Mouse (Mus musculus) hindbrain, embryonic 15.5 days (tissue): Measurements from ENCODE around the gene Trip11. TPM values are rescaled to one million over a fixed set of nuclear protein-coding genes. Genes with fewer than 3 reads are reported as not detected.

ENCODE experiments used
- ATAC-seq: fragments of 200-750 bp; cut with Nextera tagmentation; 2 replicates; pipeline ENCODE4 v1.8.0; 2017; ENCODE audit warnings: low read depth, moderate number of reproducible peaks, moderate TSS enrichment; ENCODE audit not compliant: low FRiP score
- H3K27ac ChIP-seq: fragments of 300-500 bp; sonication (generic); replicated peaks from 2 replicates; pipeline ENCODE4 v1.5.1; 2015; ENCODE audit warnings: mild to moderate bottlenecking, inconsistent platforms
- H3K27me3 ChIP-seq: fragments of 300-500 bp; sonication (generic); 2 replicates; pipeline ENCODE4 v1.6.1; 2015; ENCODE audit warnings: control low read depth, inconsistent platforms
- H3K36me3 ChIP-seq: fragments of 300-500 bp; sonication (generic); 2 replicates; pipeline ENCODE4 v1.6.1; 2015; ENCODE audit warnings: control low read depth, inconsistent platforms
- H3K4me1 ChIP-seq: fragments of 300-500 bp; sonication (generic); replicated peaks from 2 replicates; pipeline ENCODE4 v1.6.1; 2015; ENCODE audit warnings: control low read depth, inconsistent platforms
- H3K4me2 ChIP-seq: fragments of 300-500 bp; sonication (generic); 2 replicates; pipeline ENCODE4 v1.6.1; 2015; ENCODE audit warnings: moderate library complexity, mild to moderate bottlenecking, inconsistent platforms
- H3K4me3 ChIP-seq: fragments of 300-500 bp; sonication (generic); 2 replicates; pipeline ENCODE4 v1.5.1; 2015; ENCODE audit warnings: mild to moderate bottlenecking, inconsistent platforms
- H3K9ac ChIP-seq: fragments of 300-500 bp; sonication (generic); 2 replicates; pipeline ENCODE4 v1.6.1; 2015; ENCODE audit warnings: inconsistent platforms
- H3K9me3 ChIP-seq: fragments of 300-500 bp; sonication (generic); 2 replicates; pipeline ENCODE4 v1.6.1; 2016; ENCODE audit warnings: control low read depth, inconsistent platforms
- WGBS: fragments of 180-500 bp; shearing (Covaris S2); methylation state at CpG from one replicate; pipeline ENCODE4 v1.1.7; 2015; 5-methylcytosine and 5-hydroxymethylcytosine counted together
- polyA plus RNA-seq: library from polyadenylated mRNA; unstranded; fragments of >200 nt; fragmentation: Nextera tagmentation; extraction: Ambion mirVana; gene quantifications from 2 replicates; pipeline ENCODE4 v1.2.1, GENCODE M21; 2015

The Trip11 gene
- polyA plus RNA-seq, 1 experiment from 2014 or later, result 20.9 TPM

DNA sequence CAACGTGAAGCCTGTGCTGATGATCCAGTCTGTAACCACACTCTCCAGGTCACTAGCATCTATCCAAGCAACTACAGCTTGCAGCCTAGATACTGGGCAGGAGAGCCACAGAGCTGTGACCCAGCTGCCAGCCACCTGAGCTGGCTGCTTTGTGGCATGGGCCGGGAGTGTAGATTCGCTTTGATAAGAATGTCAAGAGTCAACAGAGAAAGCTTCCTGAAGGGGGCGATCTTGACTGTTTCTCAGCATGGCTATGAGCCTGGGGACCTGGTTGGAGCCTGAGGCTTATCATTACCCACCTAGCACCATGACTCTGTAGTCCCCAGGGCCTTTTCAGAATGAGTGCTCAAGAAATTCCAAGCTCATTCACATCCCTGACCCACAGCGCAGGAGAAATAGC lies 96.3 kb downstream of the Trip11 start:
- no peak overlapping the region for H3K4me2 ChIP-seq
- no peaks in the 10 kb centered on the region for H3K9me3 ChIP-seq
- no peak for ATAC-seq
- H3K4me1 ChIP-seq, result peaks cover 13% of the 10 kb centered on the region
- H3K4me3 ChIP-seq, result no peak overlapping the region
- no peaks in the 10 kb centered on the region for H3K36me3 ChIP-seq
- peaks cover 9% of the 10 kb centered on the region for H3K27me3 ChIP-seq
- 47% methylated on average over 5 of the region's 5 CpGs for WGBS
- no peak overlapping the region for H3K9ac ChIP-seq
- H3K27ac ChIP-seq, result no peak overlapping the region

DNA sequence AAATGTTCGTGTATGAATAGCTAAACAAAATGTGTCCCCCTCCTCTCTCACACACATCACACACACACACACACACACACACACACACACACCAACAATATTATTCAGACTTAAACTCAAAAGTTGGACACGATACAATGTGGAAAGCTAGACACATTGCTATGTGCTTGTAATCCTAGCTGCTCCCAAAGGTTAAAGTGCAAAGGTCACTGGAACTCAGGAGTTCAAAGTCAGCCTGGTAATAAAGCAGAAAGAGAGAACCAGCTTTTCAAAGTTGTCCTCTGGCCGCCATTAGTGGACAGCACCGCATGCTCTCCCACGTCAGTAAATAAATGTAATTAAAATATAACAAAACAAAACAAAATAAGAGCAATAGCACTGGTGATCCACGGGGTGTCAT lies 97.3 kb downstream of the Trip11 start:
- no peak overlapping the region for H3K4me3 ChIP-seq

DNA sequence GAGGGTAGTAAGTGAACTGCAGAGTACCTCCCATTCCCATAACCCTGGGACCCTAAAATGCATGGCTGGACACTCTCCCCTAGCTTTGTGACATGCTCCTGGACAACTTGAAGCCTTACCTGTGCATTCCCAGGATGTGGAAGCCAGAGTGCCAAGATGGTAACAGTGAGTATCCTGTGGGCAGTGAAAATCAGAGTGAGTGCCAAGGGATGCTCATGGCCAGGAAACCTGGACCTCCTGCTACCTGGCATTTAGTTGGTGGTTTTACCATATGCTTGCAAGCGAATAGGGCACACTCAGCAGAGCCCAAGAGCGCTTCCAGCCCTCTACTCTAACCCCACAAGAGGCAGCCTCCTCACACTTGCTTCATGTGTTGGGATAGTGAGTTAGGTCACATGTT lies 98.6 kb downstream of the Trip11 start:
- no peak overlapping the region for H3K4me2 ChIP-seq
- H3K27me3 ChIP-seq, result peaks cover 1% of the 10 kb centered on the region; the same call in 1 of the 2 replicates
- H3K4me1 ChIP-seq, result peaks cover 10% of the 10 kb centered on the region
- no peak overlapping the region for H3K27ac ChIP-seq
- H3K9me3 ChIP-seq, result no peaks in the 10 kb centered on the region
- 93% methylated on average over 2 of the region's 2 CpGs for WGBS
- H3K36me3 ChIP-seq, result no peaks in the 10 kb centered on the region
- H3K9ac ChIP-seq, result no peak overlapping the region
- H3K4me3 ChIP-seq, result no peak overlapping the region
- no peak for ATAC-seq

More for the DNA sequence above, 97.3 kb downstream of the Trip11 start:
- ATAC-seq, result no peak
- 93% methylated on average over 6 of the region's 6 CpGs for WGBS
- peaks cover 7% of the 10 kb centered on the region for H3K27me3 ChIP-seq
- no peak overlapping the region for H3K4me2 ChIP-seq
- H3K36me3 ChIP-seq, result no peaks in the 10 kb centered on the region
- H3K9me3 ChIP-seq, result no peaks in the 10 kb centered on the region
- H3K27ac ChIP-seq, result no peak overlapping the region
- no peak overlapping the region for H3K9ac ChIP-seq
- peaks cover 13% of the 10 kb centered on the region for H3K4me1 ChIP-seq

DNA sequence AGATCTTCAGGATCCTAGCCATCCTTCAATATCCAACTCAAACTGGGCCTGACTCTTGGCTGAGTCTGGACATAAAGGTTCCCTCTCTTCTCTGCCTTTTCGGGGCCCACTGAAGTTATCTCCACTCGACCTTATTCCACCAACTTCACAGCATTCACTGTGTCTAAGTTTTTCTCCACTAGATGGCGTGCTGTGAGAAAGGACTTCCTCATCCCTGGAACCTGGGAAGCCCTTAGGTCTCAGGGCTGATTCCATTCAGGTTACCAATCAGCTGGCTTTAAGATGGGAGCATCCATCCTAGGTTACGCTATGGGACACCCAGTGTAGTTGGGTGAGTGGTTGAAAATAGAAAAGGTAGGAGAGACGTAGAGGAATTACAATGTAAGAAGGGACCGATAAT lies 101.9 kb downstream of the Trip11 start:
- no peak overlapping the region for H3K9ac ChIP-seq
- 73% methylated on average over 6 of the region's 6 CpGs for WGBS
- H3K36me3 ChIP-seq, result no peaks in the 10 kb centered on the region
- H3K4me3 ChIP-seq, result no peak overlapping the region
- H3K27ac ChIP-seq, result no peak overlapping the region
- no peak overlapping the region for H3K4me2 ChIP-seq
- no peaks in the 10 kb centered on the region for H3K27me3 ChIP-seq
- no peak for ATAC-seq
- H3K9me3 ChIP-seq, result no peaks in the 10 kb centered on the region
- no peaks in the 10 kb centered on the region for H3K4me1 ChIP-seq

DNA sequence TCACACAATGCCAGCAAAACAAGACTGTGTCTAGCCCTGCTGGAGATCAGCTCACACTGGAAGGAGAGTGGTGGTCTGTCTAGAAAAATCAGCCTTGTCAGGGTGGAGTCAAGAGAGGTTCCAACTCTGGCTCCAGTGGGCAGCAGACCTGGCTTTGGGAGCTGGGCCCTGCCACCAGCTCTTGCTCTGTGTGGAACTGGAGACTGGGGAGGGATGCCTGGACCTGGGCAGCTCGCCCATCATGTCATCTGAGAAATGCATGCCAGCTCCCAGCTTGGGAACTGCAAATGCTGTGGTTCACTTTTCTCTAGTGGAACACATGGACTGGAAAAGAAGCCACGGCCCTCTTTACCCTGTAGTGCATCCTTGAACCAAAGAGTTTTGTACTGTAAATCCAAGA lies 102.6 kb downstream of the Trip11 start:
- 64% methylated on average over 2 of the region's 2 CpGs for WGBS
- no peaks in the 10 kb centered on the region for H3K36me3 ChIP-seq
- H3K9ac ChIP-seq, result no peak overlapping the region
- ATAC-seq, result no peak
- H3K27me3 ChIP-seq, result no peaks in the 10 kb centered on the region
- H3K4me3 ChIP-seq, result no peak overlapping the region
- no peaks in the 10 kb centered on the region for H3K9me3 ChIP-seq
- no peak overlapping the region for H3K4me2 ChIP-seq
- H3K4me1 ChIP-seq, result no peaks in the 10 kb centered on the region
- H3K27ac ChIP-seq, result no peak overlapping the region

DNA sequence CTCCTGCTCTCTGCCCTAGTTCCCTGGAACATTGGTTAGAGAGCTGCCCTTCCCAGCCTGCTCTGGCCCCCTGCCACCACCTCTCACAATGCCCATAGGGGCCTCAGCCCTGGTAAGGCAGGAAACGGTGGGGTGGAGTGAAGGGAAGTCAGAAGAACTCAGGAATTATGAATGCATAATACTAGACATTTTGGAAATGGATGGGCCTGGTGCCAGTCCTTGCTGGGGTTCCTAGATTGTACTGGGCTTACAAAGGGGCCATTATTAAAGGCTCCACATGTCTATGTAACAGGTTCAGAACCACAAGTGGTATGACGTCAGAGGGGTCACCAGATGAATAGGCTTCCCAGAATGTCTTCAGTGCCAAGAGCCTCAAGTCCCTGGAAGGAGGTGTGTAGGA lies 105.7 kb downstream of the Trip11 start:
- no peak for ATAC-seq
- WGBS, result 50% methylated on average over 2 of the region's 2 CpGs

DNA sequence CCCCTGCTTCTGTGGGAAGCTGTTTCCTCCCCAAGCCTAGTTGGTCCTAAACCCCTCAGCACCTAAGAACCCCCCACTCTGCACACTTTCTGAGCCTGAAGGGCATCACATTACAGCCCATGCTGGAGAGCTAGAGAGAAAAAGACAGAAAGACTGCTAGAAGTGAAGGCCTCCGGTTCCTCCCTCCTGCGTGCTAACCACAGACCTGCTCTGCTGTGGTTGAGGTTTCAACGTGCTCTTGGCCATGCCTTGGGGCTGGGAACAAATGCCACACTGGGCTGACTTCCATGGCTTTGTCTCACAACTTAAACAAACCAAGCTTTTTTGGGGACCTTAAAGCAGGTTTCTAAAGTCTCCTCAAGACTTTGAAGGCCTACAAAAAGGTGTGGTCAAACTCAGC lies 110.6 kb downstream of the Trip11 start:
- no peak overlapping the region for H3K4me3 ChIP-seq
- H3K27me3 ChIP-seq, result no peaks in the 10 kb centered on the region
- H3K9ac ChIP-seq, result no peak overlapping the region
- H3K4me2 ChIP-seq, result no peak overlapping the region
- no peaks in the 10 kb centered on the region for H3K9me3 ChIP-seq
- WGBS, result 94% methylated on average over 3 of the region's 3 CpGs
- no peaks in the 10 kb centered on the region for H3K4me1 ChIP-seq
- H3K36me3 ChIP-seq, result no peaks in the 10 kb centered on the region
- no peak for ATAC-seq
- H3K27ac ChIP-seq, result no peak overlapping the region

More for the DNA sequence above, 105.7 kb downstream of the Trip11 start:
- H3K4me2 ChIP-seq, result no peak overlapping the region
- no peaks in the 10 kb centered on the region for H3K9me3 ChIP-seq
- H3K4me3 ChIP-seq, result no peak overlapping the region
- no peak overlapping the region for H3K27ac ChIP-seq
- H3K9ac ChIP-seq, result no peak overlapping the region
- H3K36me3 ChIP-seq, result no peaks in the 10 kb centered on the region
- H3K27me3 ChIP-seq, result no peaks in the 10 kb centered on the region
- H3K4me1 ChIP-seq, result no peaks in the 10 kb centered on the region

DNA sequence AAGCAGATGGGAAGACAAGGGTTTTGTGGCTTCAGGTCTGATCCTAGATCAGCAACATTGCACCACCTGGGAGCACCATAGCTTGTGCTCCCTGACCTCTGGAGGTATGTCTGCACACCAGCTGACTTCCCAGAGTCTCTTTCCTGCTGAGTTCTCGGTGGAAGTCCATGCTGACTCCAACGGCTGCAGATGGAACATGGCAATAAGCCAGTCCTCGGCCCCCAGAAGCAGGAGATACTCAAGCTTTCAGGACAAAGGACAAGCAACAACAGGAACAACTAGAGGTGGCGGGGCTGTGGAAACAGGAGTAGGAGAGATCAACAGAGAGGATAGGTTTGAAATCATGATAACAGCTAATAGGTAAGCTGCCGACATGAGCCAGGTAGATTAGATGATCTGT lies 111.3 kb downstream of the Trip11 start:
- WGBS, result 77% methylated on average over 5 of the region's 5 CpGs
- Histone ChIP-seq H3K9ac (no peak overlapping the region), H3K4me3 (no peak overlapping the region), H3K27ac (no peak overlapping the region), H3K4me1 (no peaks in the 10 kb centered on the region), H3K27me3 (no peaks in the 10 kb centered on the region), H3K4me2 (no peak overlapping the region), H3K9me3 (no peaks in the 10 kb centered on the region), H3K36me3 (no peaks in the 10 kb centered on the region)
- ATAC-seq, result no peak

DNA sequence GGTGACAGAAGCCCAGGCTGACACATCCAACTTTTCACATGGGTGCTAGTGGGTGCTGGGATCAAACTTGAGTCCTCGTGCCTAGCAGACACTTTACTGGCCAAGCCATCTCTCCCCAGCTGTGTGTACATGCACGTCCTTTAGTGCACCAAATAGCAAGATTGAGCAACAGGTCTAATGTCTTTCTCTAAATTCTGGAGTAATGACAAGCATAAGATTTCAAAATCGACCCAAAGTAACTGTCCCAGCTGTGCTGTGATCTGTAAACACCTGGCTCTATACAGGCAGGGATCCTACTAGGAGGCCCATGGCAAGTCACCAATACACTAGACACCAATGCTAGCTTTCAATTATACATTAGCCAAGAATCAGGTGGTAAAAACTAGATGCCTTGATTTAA lies 112.0 kb downstream of the Trip11 start:
- ATAC-seq, result no peak

DNA sequence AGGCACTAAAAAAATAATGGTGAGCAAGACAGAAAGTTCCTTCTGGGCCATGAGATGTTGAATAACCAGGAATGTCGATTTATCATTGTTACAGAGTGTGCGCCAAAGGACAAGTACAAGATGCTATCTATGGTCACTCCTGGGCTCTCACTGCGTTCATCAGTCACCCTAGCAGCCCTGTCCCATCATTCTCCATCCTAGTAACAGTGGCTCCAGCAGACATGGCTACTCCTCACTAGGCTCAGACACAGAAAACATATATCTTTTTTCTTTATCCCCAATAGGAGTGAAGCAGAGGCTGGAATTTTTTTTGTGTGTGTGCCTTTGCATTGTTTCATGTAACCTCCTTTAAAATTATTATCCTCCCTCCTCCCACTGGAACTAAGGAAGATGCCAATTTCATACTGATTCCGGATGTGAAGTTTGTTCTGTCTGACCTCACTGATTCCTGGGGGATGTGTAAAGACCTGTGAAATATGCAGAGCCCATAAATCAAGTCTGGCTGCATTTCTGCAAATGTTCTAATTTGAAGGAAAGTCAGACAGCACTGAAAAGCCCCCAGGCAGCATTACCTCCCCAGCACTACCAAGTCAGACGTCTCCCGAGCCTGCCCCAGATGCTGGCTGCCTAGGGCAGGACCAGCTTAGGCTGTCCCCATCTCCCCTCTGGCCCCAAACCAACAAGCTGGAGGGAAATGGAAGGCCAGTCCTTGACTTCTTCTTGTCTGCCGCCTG lies 114.7 kb downstream of the Trip11 start:
- Histone ChIP-seq H3K4me2 (no peak overlapping the region), H3K4me1 (no peaks in the 10 kb centered on the region), H3K9ac (no peak overlapping the region), H3K36me3 (no peaks in the 10 kb centered on the region), H3K27ac (no peak overlapping the region), H3K4me3 (no peak overlapping the region), H3K9me3 (no peaks in the 10 kb centered on the region), H3K27me3 (no peaks in the 10 kb centered on the region)
- WGBS, result 75% methylated on average over 7 of the region's 7 CpGs
- no peak for ATAC-seq

More for the DNA sequence above, 112.0 kb downstream of the Trip11 start:
- Histone ChIP-seq H3K4me1 (no peaks in the 10 kb centered on the region), H3K36me3 (no peaks in the 10 kb centered on the region), H3K27ac (no peak overlapping the region), H3K4me3 (no peak overlapping the region), H3K9me3 (no peaks in the 10 kb centered on the region), H3K27me3 (no peaks in the 10 kb centered on the region), H3K4me2 (no peak overlapping the region), H3K9ac (no peak overlapping the region)
- 84% methylated on average over 3 of the region's 3 CpGs for WGBS

DNA sequence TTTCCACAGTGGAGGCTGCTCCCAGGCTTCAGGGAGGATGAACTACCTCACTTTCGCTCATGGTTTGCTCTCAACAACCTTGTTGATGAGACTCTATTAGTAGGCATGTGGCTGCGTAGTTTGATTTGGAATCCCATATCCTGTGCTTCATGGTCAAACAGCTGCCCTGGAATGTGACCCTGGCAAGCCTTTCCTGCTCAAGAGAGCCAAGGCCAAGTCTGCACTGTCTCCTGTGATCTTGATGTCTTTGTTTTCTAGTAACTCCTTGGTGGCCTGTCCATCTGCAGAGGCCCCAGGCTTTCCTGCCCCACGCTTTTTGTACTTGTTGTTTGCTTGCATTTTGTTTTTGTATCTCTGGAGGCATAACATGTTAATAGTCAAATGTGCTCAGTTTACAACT lies 118.6 kb downstream of the Trip11 start:
- Histone ChIP-seq H3K4me3 (no peak overlapping the region), H3K4me1 (no peaks in the 10 kb centered on the region), H3K27me3 (no peaks in the 10 kb centered on the region), H3K4me2 (no peak overlapping the region), H3K36me3 (no peaks in the 10 kb centered on the region), H3K27ac (no peak overlapping the region), H3K9ac (no peak overlapping the region), H3K9me3 (no peaks in the 10 kb centered on the region)
- ATAC-seq, result no peak
- WGBS, result 89% methylated on average over 3 of the region's 3 CpGs

DNA sequence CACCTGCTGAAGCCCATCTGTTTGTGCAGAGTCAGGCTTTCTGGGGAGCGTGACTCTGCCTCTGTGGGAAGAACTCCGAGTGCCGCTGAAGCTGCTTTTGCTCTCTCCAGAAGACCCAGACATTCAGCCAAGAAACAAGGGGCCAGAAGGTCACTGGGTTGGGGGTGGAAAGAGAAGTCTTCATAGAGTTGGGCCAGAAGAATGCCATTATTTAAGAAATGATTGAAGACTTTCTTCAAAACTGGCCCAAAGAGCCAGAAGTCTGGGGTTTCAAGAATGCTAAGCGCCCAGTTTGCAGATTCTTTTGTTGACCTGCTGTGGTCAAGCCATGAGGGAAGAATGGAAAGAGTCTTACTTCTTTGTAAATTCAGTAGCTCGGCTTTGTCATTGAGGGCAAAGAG lies 119.8 kb downstream of the Trip11 start:
- Histone ChIP-seq H3K4me2 (no peak overlapping the region), H3K9ac (no peak overlapping the region), H3K4me3 (no peak overlapping the region), H3K27me3 (no peaks in the 10 kb centered on the region), H3K9me3 (no peaks in the 10 kb centered on the region), H3K36me3 (no peaks in the 10 kb centered on the region), H3K27ac (no peak overlapping the region), H3K4me1 (no peaks in the 10 kb centered on the region)
- 61% methylated on average over 5 of the region's 5 CpGs for WGBS
- ATAC-seq, result no peak

DNA sequence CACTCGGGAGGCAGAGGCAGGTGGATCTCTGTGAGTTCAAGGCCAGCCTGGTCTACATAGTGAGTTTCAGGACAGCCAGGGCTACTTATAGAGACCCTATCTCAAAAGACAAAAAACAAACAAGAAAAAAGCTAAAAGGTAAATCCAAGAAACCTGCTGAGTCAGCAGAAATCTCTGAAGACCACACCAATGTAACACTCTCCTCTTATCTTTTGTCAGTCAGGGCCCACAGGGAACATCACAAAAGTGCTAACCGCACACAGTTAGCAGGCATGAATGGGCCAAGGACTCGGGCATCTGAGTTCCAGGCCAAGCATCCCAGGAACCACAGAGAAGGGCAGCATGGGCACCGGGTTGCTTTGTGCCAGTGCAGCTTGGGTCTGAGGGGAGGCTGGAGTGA lies 120.4 kb downstream of the Trip11 start:
- Histone ChIP-seq H3K36me3 (no peaks in the 10 kb centered on the region), H3K9me3 (no peaks in the 10 kb centered on the region), H3K4me3 (no peak overlapping the region), H3K9ac (no peak overlapping the region), H3K27ac (no peak overlapping the region), H3K27me3 (no peaks in the 10 kb centered on the region), H3K4me2 (no peak overlapping the region), H3K4me1 (no peaks in the 10 kb centered on the region)
- 87% methylated on average over 4 of the region's 4 CpGs for WGBS
- no peak for ATAC-seq
